Mouse (Mus musculus): ENCODE measurements around the gene Lrrc51. TPM values are rescaled to one million over a fixed set of nuclear protein-coding genes. Genes with fewer than 3 reads are reported as not detected.
"Not testable (repeated sequence)": the region's sequence is repeated elsewhere in the genome, so short reads cannot be mapped to it uniquely, and the experiment has no call there.

Lrrc51 gene
- polyA plus RNA-seq, 1 experiment from 2014 or later = 7.3 TPM

GRCm38 (mm10) chr7:101964551-101964950, 30.9 kb upstream of the Lrrc51 start:
- Histone ChIP-seq H3K9ac (no peak overlapping the region), H3K9me3 (no peaks in the 10 kb centered on the region), H3K4me1 (peaks cover 17% of the 10 kb centered on the region)

GRCm38 (mm10) chr7:101963621-101964020, 29.9 kb upstream of the Lrrc51 start:
- 97% methylated on average over 2 of the region's 2 CpGs for WGBS
- no peak overlapping the region for H3K4me3 ChIP-seq

More at GRCm38 (mm10) chr7:101964551-101964950, 30.9 kb upstream of the Lrrc51 start:
- no peak for ATAC-seq (ENCODE audit: insufficient number of reproducible peaks, insufficient read depth, low FRiP score, low TSS enrichment, low read depth)
- WGBS = 92% methylated on average over 4 of the region's 4 CpGs
- no peaks in the 10 kb centered on the region for H3K36me3 ChIP-seq
- no peak overlapping the region for H3K27ac ChIP-seq
- no peaks in the 10 kb centered on the region for H3K27me3 ChIP-seq
- no peak overlapping the region for H3K4me2 ChIP-seq
- no peak overlapping the region for H3K4me3 ChIP-seq

GRCm38 (mm10) chr7:101962829-101963228, 29.1 kb upstream of the Lrrc51 start:
- no peak for ATAC-seq (ENCODE audit: insufficient number of reproducible peaks, insufficient read depth, low FRiP score, low TSS enrichment, low read depth)
- no peaks in the 10 kb centered on the region for H3K9me3 ChIP-seq
- H3K4me2 ChIP-seq = no peak overlapping the region
- H3K4me3 ChIP-seq = no peak overlapping the region
- H3K27ac ChIP-seq = no peak overlapping the region
- H3K9ac ChIP-seq = no peak overlapping the region
- H3K36me3 ChIP-seq = no peaks in the 10 kb centered on the region
- H3K27me3 ChIP-seq = no peaks in the 10 kb centered on the region
- peaks cover 5% of the 10 kb centered on the region for H3K4me1 ChIP-seq
- 93% methylated on average over 2 of the region's 2 CpGs for WGBS

More at GRCm38 (mm10) chr7:101963621-101964020, 29.9 kb upstream of the Lrrc51 start:
- no peak for ATAC-seq (ENCODE audit: insufficient number of reproducible peaks, insufficient read depth, low FRiP score, low TSS enrichment, low read depth)
- peaks cover 11% of the 10 kb centered on the region for H3K4me1 ChIP-seq
- no peak overlapping the region for H3K9ac ChIP-seq
- H3K4me2 ChIP-seq = no peak overlapping the region
- H3K36me3 ChIP-seq = no peaks in the 10 kb centered on the region
- H3K27me3 ChIP-seq = no peaks in the 10 kb centered on the region
- H3K27ac ChIP-seq = no peak overlapping the region
- no peaks in the 10 kb centered on the region for H3K9me3 ChIP-seq

GRCm38 (mm10) chr7:101956911-101957310, 23.2 kb upstream of the Lrrc51 start:
- Histone ChIP-seq H3K4me3 (no peak overlapping the region), H3K4me1 (no peaks in the 10 kb centered on the region), H3K9me3 (no peaks in the 10 kb centered on the region), H3K4me2 (no peak overlapping the region), H3K36me3 (0 out of 2 replicates have a peak, but pooled peaks cover 2% of the 10 kb centered on the region), H3K9ac (no peak overlapping the region), H3K27ac (no peak overlapping the region), H3K27me3 (no peaks in the 10 kb centered on the region)
- no peak for ATAC-seq (ENCODE audit: insufficient number of reproducible peaks, insufficient read depth, low FRiP score, low TSS enrichment, low read depth)
- 92% methylated on average over 5 of the region's 5 CpGs for WGBS

GRCm38 (mm10) chr7:101956481-101956880, 22.8 kb upstream of the Lrrc51 start:
- H3K27ac ChIP-seq = no peak overlapping the region
- H3K27me3 ChIP-seq = no peaks in the 10 kb centered on the region

GRCm38 (mm10) chr7:101955862-101956261, 22.2 kb upstream of the Lrrc51 start:
- no peaks in the 10 kb centered on the region for H3K9me3 ChIP-seq
- H3K4me1 ChIP-seq = no peaks in the 10 kb centered on the region
- H3K4me3 ChIP-seq = no peak overlapping the region
- H3K27ac ChIP-seq = no peak overlapping the region
- ATAC-seq (ENCODE audit: insufficient number of reproducible peaks, insufficient read depth, low FRiP score, low TSS enrichment, low read depth) = no peak
- WGBS = 75% methylated on average over 4 of the region's 4 CpGs
- no peak overlapping the region for H3K9ac ChIP-seq
- no peak overlapping the region for H3K4me2 ChIP-seq
- H3K27me3 ChIP-seq = no peaks in the 10 kb centered on the region
- 0 out of 2 replicates have a peak, but pooled peaks cover 2% of the 10 kb centered on the region for H3K36me3 ChIP-seq

More at GRCm38 (mm10) chr7:101956481-101956880, 22.8 kb upstream of the Lrrc51 start:
- Histone ChIP-seq H3K9ac (no peak overlapping the region), H3K4me1 (no peaks in the 10 kb centered on the region), H3K4me3 (no peak overlapping the region), H3K36me3 (0 out of 2 replicates have a peak, but pooled peaks cover 2% of the 10 kb centered on the region), H3K4me2 (no peak overlapping the region), H3K9me3 (no peaks in the 10 kb centered on the region)
- WGBS = 88% methylated on average over 1 of the region's 1 CpGs
- ATAC-seq (ENCODE audit: insufficient number of reproducible peaks, insufficient read depth, low FRiP score, low TSS enrichment, low read depth) = no peak

GRCm38 (mm10) chr7:101955276-101955675, 21.6 kb upstream of the Lrrc51 start:
- H3K4me3 ChIP-seq = no peak overlapping the region
- no peaks in the 10 kb centered on the region for H3K27me3 ChIP-seq
- 0 out of 2 replicates have a peak, but pooled peaks cover 2% of the 10 kb centered on the region for H3K36me3 ChIP-seq
- WGBS = 91% methylated on average over 2 of the region's 2 CpGs
- H3K27ac ChIP-seq = no peak overlapping the region
- H3K9ac ChIP-seq = no peak overlapping the region
- no peak for ATAC-seq (ENCODE audit: insufficient number of reproducible peaks, insufficient read depth, low FRiP score, low TSS enrichment, low read depth)
- no peaks in the 10 kb centered on the region for H3K4me1 ChIP-seq
- H3K4me2 ChIP-seq = no peak overlapping the region
- H3K9me3 ChIP-seq = no peaks in the 10 kb centered on the region

GRCm38 (mm10) chr7:101954163-101954562, 20.5 kb upstream of the Lrrc51 start:
- no peaks in the 10 kb centered on the region for H3K4me1 ChIP-seq
- H3K36me3 ChIP-seq = 0 out of 2 replicates have a peak, but pooled peaks cover 2% of the 10 kb centered on the region
- ATAC-seq (ENCODE audit: insufficient number of reproducible peaks, insufficient read depth, low FRiP score, low TSS enrichment, low read depth) = no peak
- no peak overlapping the region for H3K4me3 ChIP-seq
- WGBS = 93% methylated on average over 2 of the region's 2 CpGs
- H3K4me2 ChIP-seq = no peak overlapping the region
- no peak overlapping the region for H3K27ac ChIP-seq
- H3K9me3 ChIP-seq = no peaks in the 10 kb centered on the region
- H3K9ac ChIP-seq = no peak overlapping the region
- no peaks in the 10 kb centered on the region for H3K27me3 ChIP-seq

- Histone ChIP-seq H3K4me2 (no peak overlapping the region), H3K9me3 (no peaks in the 10 kb centered on the region), H3K4me3 (no peak overlapping the region), H3K9ac (no peak overlapping the region), H3K27me3 (no peaks in the 10 kb centered on the region), H3K4me1 (no peaks in the 10 kb centered on the region), H3K36me3 (0 out of 2 replicates have a peak, but pooled peaks cover 2% of the 10 kb centered on the region), H3K27ac (no peak overlapping the region)
- WGBS = 56% methylated on average over 2 of the region's 2 CpGs
- no peak for ATAC-seq (ENCODE audit: insufficient number of reproducible peaks, insufficient read depth, low FRiP score, low TSS enrichment, low read depth)
Observed at GRCm38 (mm10) chr7:101952098-101952497, 18.4 kb upstream of the Lrrc51 start.

- Histone ChIP-seq H3K27me3 (no peaks in the 10 kb centered on the region), H3K9ac (no peak overlapping the region), H3K4me1 (no peaks in the 10 kb centered on the region), H3K9me3 (no peaks in the 10 kb centered on the region), H3K36me3 (no peaks in the 10 kb centered on the region), H3K4me2 (no peak overlapping the region), H3K4me3 (no peak overlapping the region), H3K27ac (no peak overlapping the region)
- no peak for ATAC-seq (ENCODE audit: insufficient number of reproducible peaks, insufficient read depth, low FRiP score, low TSS enrichment, low read depth)
- 72% methylated on average over 1 of the region's 1 CpGs for WGBS
Observed at GRCm38 (mm10) chr7:101951648-101952047, 18.0 kb upstream of the Lrrc51 start.

GRCm38 (mm10) chr7:101949008-101949407, 15.3 kb upstream of the Lrrc51 start:
- not testable (repeated sequence) for H3K9me3 ChIP-seq; H3K4me1 ChIP-seq; H3K4me3 ChIP-seq; H3K4me2 ChIP-seq; ATAC-seq (ENCODE audit: insufficient number of reproducible peaks, insufficient read depth, low FRiP score, low TSS enrichment, low read depth); H3K27me3 ChIP-seq; H3K27ac ChIP-seq; H3K36me3 ChIP-seq; H3K9ac ChIP-seq
- WGBS = 93% methylated on average over 5 of the region's 5 CpGs

- no peak overlapping the region for H3K9ac ChIP-seq
- 90% methylated on average over 4 of the region's 4 CpGs for WGBS
- no peak for ATAC-seq (ENCODE audit: insufficient number of reproducible peaks, insufficient read depth, low FRiP score, low TSS enrichment, low read depth)
Observed at GRCm38 (mm10) chr7:101939758-101940157, 6.1 kb upstream of the Lrrc51 start.

More at GRCm38 (mm10) chr7:101939758-101940157, 6.1 kb upstream of the Lrrc51 start:
- Histone ChIP-seq H3K4me3 (no peak overlapping the region), H3K4me1 (peaks cover 13% of the 10 kb centered on the region), H3K27me3 (no peaks in the 10 kb centered on the region), H3K27ac (no peak overlapping the region), H3K4me2 (no peak overlapping the region), H3K9me3 (no peaks in the 10 kb centered on the region), H3K36me3 (peaks cover 10% of the 10 kb centered on the region)
